Mouse (Mus musculus) small intestine, adult 2 months (tissue): ENCODE measurements around the gene Ppp2r5c. TPM values are rescaled to one million over a fixed set of nuclear protein-coding genes. Genes with fewer than 3 reads are reported as not detected.

Source experiments
- H3K27ac ChIP-seq: fragments of 200-500 bp; 2 replicates; pipeline ENCODE4 v1.5.1; 2012; ENCODE audit warnings: low read depth, low read length, control low read depth, inconsistent platforms; ENCODE audit not compliant: insufficient read depth
- H3K27me3 ChIP-seq: fragments of 200-500 bp; 2 replicates; pipeline ENCODE4 v1.6.1; 2012; ENCODE audit warnings: mild to moderate bottlenecking, moderate library complexity, low read length, inconsistent platforms; ENCODE audit not compliant: control insufficient read depth, insufficient read depth
- H3K36me3 ChIP-seq: fragments of 200-500 bp; 2 replicates; pipeline ENCODE4 v1.6.1; 2012; ENCODE audit warnings: mild to moderate bottlenecking, low read length, control low read depth, inconsistent platforms; ENCODE audit not compliant: control insufficient read depth, insufficient read depth
- H3K4me1 ChIP-seq: fragments of 200-500 bp; 2 replicates; pipeline ENCODE4 v1.6.1; 2012; ENCODE audit warnings: low read length, inconsistent platforms, mixed read lengths; ENCODE audit not compliant: control insufficient read depth, insufficient read depth, insufficient read length
- H3K4me3 ChIP-seq: fragments of 200-500 bp; 2 replicates; pipeline ENCODE4 v1.5.1; 2012; ENCODE audit warnings: low read depth, mild to moderate bottlenecking, control low read depth, inconsistent platforms, low read length, moderate library complexity
- CTCF ChIP-seq: fragments of 200-500 bp; IDR thresholded peaks from 2 replicates; pipeline ENCODE4 v1.5.1; 2012; ENCODE audit warnings: low read depth, mild to moderate bottlenecking, control low read depth, inconsistent platforms, low read length, moderate library complexity, mixed read lengths; ENCODE audit not compliant: insufficient replicate concordance, insufficient read length; ENCODE audit errors: extremely low read depth
- POLR2A ChIP-seq: fragments of 200-500 bp; IDR thresholded peaks from 2 replicates; pipeline ENCODE4 v1.6.1; 2012; ENCODE audit warnings: low read depth, mild to moderate bottlenecking, control low read depth, inconsistent platforms, low read length, moderate library complexity
- WGBS: fragments of 180-500 bp; shearing (Covaris S2); methylation state at CpG from one replicate; pipeline ENCODE4 v1.1.7; 2018; 5-methylcytosine and 5-hydroxymethylcytosine counted together
- polyA plus RNA-seq: library from polyadenylated mRNA; depleted of rRNA; stranded (reverse); fragments of >200 nt; gene quantifications from 2 replicates; pipeline ENCODE4 v1.2.3, GENCODE M21; 2012

Ppp2r5c gene
- polyA plus RNA-seq, 1 experiment = 19.3 TPM

DNA sequence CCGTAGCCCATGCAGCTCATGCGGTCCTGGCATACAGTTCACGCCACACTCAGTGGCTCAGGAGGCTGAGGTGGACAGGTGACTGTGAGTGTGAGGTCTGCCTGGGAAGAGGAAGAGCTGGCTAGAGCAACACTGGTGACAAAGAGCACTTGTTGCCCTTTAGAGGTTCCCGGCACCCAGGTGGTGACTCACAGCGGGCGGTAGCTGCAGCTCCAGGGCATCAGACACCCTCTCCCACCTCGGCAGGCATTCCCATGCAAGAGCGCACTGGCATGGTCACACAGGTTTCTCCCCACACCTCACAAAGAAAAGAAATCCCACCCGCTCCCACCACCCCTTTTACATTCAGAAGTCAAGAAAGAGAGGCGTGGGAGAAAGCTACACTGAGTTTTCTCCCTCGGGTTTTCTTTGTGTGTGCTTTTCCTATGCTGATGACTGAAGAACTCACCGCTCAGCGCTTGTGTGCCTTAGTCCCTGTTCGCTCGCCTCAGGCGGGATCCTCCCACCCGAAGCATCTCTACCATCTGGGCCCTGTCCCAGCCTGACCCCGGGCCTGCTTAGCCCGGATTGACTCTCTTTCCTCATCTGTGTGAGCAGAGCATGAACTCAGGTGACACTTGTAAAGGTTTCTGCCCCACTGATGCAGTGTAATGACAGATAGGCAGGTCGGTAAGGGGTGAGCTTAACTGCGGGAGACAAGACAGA lies 108.8 kb downstream of the Ppp2r5c start:
- 90% methylated on average over 21 of the region's 21 CpGs for WGBS
- no peak for TF ChIP-seq POLR2A
- no peak for TF ChIP-seq CTCF
- Histone ChIP-seq H3K4me3 (no peak overlapping the region), H3K36me3 (peaks cover 67% of the 10 kb centered on the region), H3K27ac (no peak overlapping the region), H3K4me1 (no peaks in the 10 kb centered on the region), H3K27me3 (no peaks in the 10 kb centered on the region)

DNA sequence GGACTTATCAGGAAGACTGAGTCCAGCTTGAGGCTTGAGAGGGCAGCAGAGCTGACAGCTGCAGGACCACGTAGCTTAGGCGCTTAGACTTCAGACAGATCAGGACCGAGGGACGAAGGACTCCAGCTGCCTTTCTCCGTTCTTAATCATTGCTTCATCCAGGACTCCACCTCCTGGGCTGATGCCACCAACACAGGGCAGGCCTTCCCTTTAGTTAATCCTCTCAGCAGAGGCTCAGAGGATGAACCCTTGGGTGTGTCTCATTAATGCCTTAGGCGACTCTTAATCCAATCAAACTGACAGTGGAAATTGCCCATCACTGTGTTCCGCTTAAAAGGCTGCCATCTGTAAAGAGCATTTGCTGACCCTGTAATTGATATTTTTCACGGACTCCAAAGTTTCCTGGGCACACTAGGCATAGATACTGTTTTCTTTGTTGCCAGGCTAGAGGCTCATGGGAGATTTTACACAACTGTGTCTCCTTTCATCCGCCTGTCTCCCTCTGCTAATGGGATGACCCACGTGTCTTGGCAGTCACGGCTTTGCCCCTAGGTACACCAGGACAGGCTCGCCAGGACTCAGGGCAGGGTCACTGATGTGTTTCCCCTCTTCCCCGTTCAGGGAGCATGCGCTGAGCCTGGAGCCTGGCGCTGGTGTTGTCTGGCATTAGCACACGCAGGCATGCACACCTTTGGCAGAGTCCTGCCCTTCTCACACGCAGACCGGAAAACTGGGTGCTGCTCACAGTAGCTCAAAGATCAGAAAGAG lies 110.1 kb downstream of the Ppp2r5c start:
- Histone ChIP-seq H3K4me3 (no peak overlapping the region), H3K36me3 (peaks cover 68% of the 10 kb centered on the region), H3K27me3 (no peaks in the 10 kb centered on the region), H3K27ac (no peak overlapping the region), H3K4me1 (no peaks in the 10 kb centered on the region)
- TF ChIP-seq CTCF = no peak
- TF ChIP-seq POLR2A = no peak
- 93% methylated on average over 18 of the region's 18 CpGs for WGBS

DNA sequence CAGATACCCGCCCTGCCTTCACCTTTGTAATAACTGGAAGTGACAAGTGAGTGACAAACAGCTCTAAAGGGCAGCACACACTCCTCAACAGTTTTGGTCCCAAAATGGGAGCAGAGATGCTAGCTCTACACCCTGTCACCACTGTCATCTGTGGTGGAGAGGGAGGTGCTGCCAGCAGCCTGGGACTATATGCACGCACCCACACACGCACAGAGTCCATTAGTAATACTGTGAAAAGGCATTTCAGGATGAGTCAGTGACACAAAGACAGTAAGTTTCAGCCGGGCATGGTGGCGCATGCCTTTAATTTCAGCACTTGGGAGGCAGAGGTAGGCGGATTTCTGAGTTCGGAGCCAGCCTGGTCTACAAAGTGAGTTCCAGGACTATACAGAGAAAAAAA lies 111.3 kb downstream of the Ppp2r5c start:
- no peak for TF ChIP-seq CTCF
- TF ChIP-seq POLR2A = no peak
- no peaks in the 10 kb centered on the region for H3K27me3 ChIP-seq
- H3K36me3 ChIP-seq = peaks cover 66% of the 10 kb centered on the region
- 95% methylated on average over 7 of the region's 7 CpGs for WGBS
- no peak overlapping the region for H3K4me3 ChIP-seq
- no peak overlapping the region for H3K27ac ChIP-seq
- no peaks in the 10 kb centered on the region for H3K4me1 ChIP-seq

DNA sequence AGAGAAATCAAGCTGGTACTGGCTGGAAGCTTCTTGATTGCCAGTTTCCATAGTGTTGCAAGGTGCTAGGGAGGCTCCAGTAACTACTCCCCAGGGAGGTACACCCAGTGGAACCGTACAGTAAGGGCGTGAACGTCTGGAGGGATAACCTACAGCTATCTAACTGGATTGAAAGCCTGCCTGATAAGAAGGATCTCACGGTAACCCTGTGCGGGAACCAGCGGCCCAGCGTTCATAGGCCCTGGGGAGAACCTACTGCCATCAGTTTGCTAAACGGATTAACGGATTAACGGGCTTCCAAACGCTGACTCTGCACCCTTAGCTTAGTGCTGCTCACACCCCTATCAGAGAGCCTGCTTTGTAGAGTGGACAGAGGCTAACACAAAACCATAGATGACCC lies 116.5 kb downstream of the Ppp2r5c start:
- H3K27me3 ChIP-seq = no peaks in the 10 kb centered on the region
- no peak overlapping the region for H3K4me3 ChIP-seq
- no peaks in the 10 kb centered on the region for H3K4me1 ChIP-seq
- H3K27ac ChIP-seq = no peak overlapping the region
- 81% methylated on average over 11 of the region's 11 CpGs for WGBS
- peaks cover 58% of the 10 kb centered on the region for H3K36me3 ChIP-seq
- TF ChIP-seq CTCF (no peak), POLR2A (no peak)

DNA sequence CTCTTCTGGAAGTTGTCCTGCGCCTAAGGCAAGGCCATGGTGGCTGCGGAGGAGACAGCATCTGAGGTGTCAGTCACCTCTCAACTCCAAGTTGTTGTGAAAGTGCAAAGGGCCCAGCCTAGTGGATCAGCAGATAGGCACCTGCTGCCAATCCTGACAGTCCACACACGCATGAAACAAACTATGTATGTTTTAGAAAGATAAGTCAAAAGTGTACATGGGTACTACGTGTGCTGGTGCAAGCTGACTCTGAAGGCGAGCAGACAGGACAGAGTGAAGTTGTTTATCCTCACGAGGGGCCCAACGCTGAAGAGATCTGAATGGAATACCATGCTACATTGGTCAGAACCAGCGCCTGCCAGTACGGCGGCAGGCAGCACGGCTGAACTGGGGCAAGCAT lies 117.9 kb downstream of the Ppp2r5c start:
- Histone ChIP-seq H3K4me1 (no peaks in the 10 kb centered on the region), H3K36me3 (peaks cover 57% of the 10 kb centered on the region), H3K4me3 (no peak overlapping the region), H3K27me3 (no peaks in the 10 kb centered on the region), H3K27ac (no peak overlapping the region)
- TF ChIP-seq CTCF = no peak
- no peak for TF ChIP-seq POLR2A
- 94% methylated on average over 11 of the region's 11 CpGs for WGBS

DNA sequence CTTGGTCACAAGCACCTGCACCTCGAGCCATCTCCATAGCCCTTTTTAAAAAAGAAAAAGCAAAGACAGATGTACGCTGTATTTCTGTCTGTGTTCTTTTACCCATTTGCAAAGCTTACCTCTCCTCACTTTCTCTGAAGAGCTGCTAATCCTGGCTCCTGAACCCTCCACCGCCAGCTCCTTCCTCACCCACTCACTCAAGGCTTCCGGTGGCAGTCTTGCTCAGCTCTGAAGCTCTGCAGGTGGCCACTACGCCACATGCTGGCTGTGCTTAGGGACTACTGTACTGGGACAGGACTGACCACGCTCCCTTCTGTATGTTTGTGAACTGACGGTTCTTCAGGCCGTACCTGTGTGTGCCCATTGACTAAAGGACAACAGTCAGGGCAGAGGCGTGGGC lies 119.4 kb downstream of the Ppp2r5c start:
- Histone ChIP-seq H3K27ac (no peak overlapping the region), H3K36me3 (peaks cover 55% of the 10 kb centered on the region), H3K4me3 (no peak overlapping the region), H3K4me1 (no peaks in the 10 kb centered on the region), H3K27me3 (no peaks in the 10 kb centered on the region)
- TF ChIP-seq CTCF (no peak), POLR2A (no peak)
- WGBS = 92% methylated on average over 9 of the region's 9 CpGs

DNA sequence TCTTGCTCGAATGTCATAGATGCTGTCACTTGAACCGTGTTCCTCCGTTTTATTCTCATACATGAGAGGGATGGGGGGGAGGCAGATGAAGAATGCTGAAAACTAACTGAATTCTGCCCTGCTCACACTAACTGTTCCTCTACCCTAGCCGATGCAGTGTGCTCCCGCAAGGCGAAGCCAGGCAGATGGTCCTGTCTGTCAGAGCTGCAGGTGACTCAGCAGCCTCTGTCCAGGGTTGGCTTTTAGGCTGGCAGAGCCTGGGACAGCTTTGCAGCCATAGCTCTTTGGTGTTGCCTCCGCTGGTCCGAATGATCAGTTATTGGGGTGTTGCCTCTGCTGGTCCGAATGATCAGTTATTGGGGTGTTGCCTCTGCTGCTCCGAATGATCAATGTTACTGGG lies 124.1 kb downstream of the Ppp2r5c start:
- TF ChIP-seq CTCF (no peak), POLR2A (no peak)
- WGBS = 94% methylated on average over 10 of the region's 10 CpGs
- no peaks in the 10 kb centered on the region for H3K27me3 ChIP-seq
- H3K4me3 ChIP-seq = no peak overlapping the region
- H3K4me1 ChIP-seq = peaks cover 3% of the 10 kb centered on the region; the same call in 1 of the 2 replicates
- peaks cover 47% of the 10 kb centered on the region for H3K36me3 ChIP-seq
- no peak overlapping the region for H3K27ac ChIP-seq
